Mouse (Mus musculus) liver, adult 2 months (tissue): ENCODE results near the gene Vps37b. TPM values are rescaled to one million over a fixed set of nuclear protein-coding genes. Genes with fewer than 3 reads are reported as not detected.

Source experiments
- DNase-seq: peaks from one replicate; pipeline ENCODE4 v3.0.0-alpha.2; 2011; ENCODE audit warnings: low read depth, low spot score; ENCODE audit errors: extremely low read depth
- H3K27ac ChIP-seq: fragments of 200-500 bp; replicated peaks from 2 replicates; pipeline ENCODE4 v1.5.1; 2012; ENCODE audit warnings: low read depth, mild to moderate bottlenecking, control low read depth, inconsistent platforms, low read length; ENCODE audit not compliant: insufficient read depth
- H3K27me3 ChIP-seq: fragments of 200-500 bp; 2 replicates; pipeline ENCODE4 v1.6.1; 2012; ENCODE audit warnings: mild to moderate bottlenecking, moderate library complexity, low read length, inconsistent platforms; ENCODE audit not compliant: control insufficient read depth, insufficient read depth
- H3K36me3 ChIP-seq: fragments of 200-500 bp; 2 replicates; pipeline ENCODE4 v1.6.1; 2012; ENCODE audit warnings: low read length, inconsistent platforms; ENCODE audit not compliant: control insufficient read depth, insufficient read depth
- H3K4me1 ChIP-seq: fragments of 200-500 bp; 2 replicates; pipeline ENCODE4 v1.6.1; 2011; ENCODE audit warnings: low read length; ENCODE audit not compliant: control insufficient read depth, insufficient read depth
- H3K4me3 ChIP-seq: fragments of 200-500 bp; 2 replicates; pipeline ENCODE4 v1.5.1; 2011; ENCODE audit warnings: low read depth, mild to moderate bottlenecking, control low read depth, low read length, moderate library complexity; ENCODE audit not compliant: insufficient read depth
- H3K79me2 ChIP-seq: fragments of 200-500 bp; 2 replicates; pipeline ENCODE4 v1.6.1; 2012; ENCODE audit warnings: inconsistent platforms, mild to moderate bottlenecking, low read length, moderate library complexity; ENCODE audit not compliant: control insufficient read depth, insufficient read depth
- H3K9ac ChIP-seq: fragments of 200-500 bp; 2 replicates; pipeline ENCODE4 v1.6.1; 2012; ENCODE audit warnings: low read depth, mild to moderate bottlenecking, control low read depth, inconsistent platforms, low read length
- CTCF ChIP-seq: fragments of 200-500 bp; IDR thresholded peaks from 2 replicates; pipeline ENCODE4 v1.5.1; 2011; ENCODE audit warnings: low read depth, low read length, control low read depth
- POLR2A ChIP-seq: fragments of 200-500 bp; IDR thresholded peaks from 2 replicates; pipeline ENCODE4 v1.6.1; 2011; ENCODE audit warnings: low read length, control low read depth; ENCODE audit not compliant: insufficient read depth; ENCODE audit errors: extremely low read depth
- WGBS: fragments of 180-500 bp; shearing (Covaris S2); methylation state at CpG from one replicate; pipeline ENCODE4 v1.1.7; 2018; 5-methylcytosine and 5-hydroxymethylcytosine counted together
- polyA plus RNA-seq: library from polyadenylated mRNA; depleted of rRNA; stranded (reverse); fragments of >200 nt; gene quantifications from 2 replicates; pipeline ENCODE4 v1.2.3, GENCODE M21; 2012
- total RNA-seq: library from RNA; depleted of rRNA; stranded (reverse); fragments of >200 nt; gene quantifications from 2 replicates; pipeline ENCODE4 v1.2.3, GENCODE M21; 2014

Gene Vps37b
- total and polyA plus RNA-seq, 2 experiments: 4.4 to 31.4 TPM

DNA sequence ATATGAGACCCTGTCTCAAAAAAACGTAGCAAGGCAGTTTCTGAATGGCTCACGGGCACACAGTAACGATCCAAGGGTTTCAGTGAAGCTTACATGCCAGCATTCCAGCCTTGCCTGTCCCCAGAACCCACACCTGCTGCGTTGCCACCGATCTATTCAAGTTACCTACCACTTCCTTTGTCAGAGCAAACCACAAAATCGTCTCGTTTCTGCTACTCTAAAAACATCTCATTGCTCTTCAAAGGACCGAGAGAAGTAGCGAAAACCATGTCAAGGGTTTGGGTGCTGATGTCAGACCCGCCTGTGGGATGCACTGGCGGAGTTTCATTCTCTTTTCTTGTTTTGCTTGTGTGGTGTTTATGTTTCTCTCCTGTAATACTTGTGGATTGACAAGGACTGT lies 2.4 kb upstream of the Vps37b start:
- Histone ChIP-seq H3K27ac (no peak overlapping the region), H3K36me3 (no peaks in the 10 kb centered on the region), H3K9ac (no peak overlapping the region), H3K27me3 (no peaks in the 10 kb centered on the region), H3K4me3 (no peak overlapping the region), H3K4me1 (peaks cover 12% of the 10 kb centered on the region), H3K79me2 (peaks cover 12% of the 10 kb centered on the region; the same call in 1 of the 2 replicates)
- no peak for TF ChIP-seq CTCF
- TF ChIP-seq POLR2A: no peak
- 82% methylated on average over 11 of the region's 11 CpGs for WGBS
- no peak for DNase-seq

DNA sequence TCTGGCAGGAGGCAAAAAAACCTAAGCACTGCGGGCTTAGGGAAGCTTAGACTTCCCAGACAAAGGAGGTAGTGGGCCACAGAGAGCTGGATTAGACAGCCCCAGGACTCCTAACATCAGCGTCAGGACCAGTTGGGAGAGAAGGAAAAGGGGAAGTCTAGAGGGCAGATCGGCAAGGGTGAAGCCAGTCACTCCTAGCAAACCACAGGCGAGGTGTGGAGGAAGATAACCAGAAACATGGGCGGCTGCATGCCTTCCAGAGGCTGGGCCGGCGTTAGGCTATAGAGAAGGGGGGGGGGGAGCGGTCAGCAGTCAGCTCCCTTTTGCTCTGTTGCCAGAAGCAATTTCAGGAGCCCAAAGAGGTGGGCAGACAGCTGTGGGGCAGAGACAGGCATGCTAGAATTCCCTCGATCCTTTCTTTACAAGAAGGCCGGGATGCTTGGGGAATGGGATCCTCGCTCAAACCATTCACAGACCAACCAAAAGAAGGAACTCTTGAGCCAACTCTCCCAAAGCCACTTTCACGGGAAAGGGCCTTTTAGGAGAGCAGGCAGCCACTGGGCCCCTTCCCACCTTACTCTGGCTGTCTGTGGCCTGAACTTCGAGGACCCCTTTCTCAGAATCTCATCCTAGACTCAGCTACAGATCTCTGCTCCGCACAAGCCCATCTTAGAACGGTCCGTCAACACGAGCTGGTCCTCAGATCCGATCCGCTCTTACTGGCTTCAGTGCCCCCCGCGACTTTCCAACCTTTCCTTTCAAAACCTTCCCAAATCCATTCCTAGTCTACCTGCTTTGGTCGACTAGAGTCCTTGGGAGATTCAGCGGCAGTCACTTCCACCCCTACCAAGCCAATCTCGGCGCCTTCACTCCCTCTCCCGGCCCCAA lies 758 bp downstream of the Vps37b start:
- Histone ChIP-seq H3K79me2 (peaks cover 28% of the 10 kb centered on the region; the same call in 1 of the 2 replicates), H3K9ac (peak overlapping the region; percentile 99), H3K27ac (peak overlapping the region; percentile 90), H3K4me3 (peak overlapping the region; percentile 98), H3K36me3 (no peaks in the 10 kb centered on the region), H3K27me3 (no peaks in the 10 kb centered on the region), H3K4me1 (peaks cover 39% of the 10 kb centered on the region)
- WGBS: under 1% methylated on average over 26 of the region's 26 CpGs
- TF ChIP-seq CTCF (no peak), POLR2A (no peak)
- DNase-seq: no peak

GRCm38 (mm10) chr5:124030386-124031067 lies 1.5 kb downstream of the Vps37b start:
- H3K9ac ChIP-seq: peak overlapping the region; percentile 99
- peaks cover 28% of the 10 kb centered on the region; the same call in 1 of the 2 replicates for H3K79me2 ChIP-seq
- no peak for TF ChIP-seq POLR2A
- no peak for TF ChIP-seq CTCF
- peaks cover 42% of the 10 kb centered on the region for H3K4me1 ChIP-seq
- H3K27ac ChIP-seq: peak overlapping the region; percentile 90
- no peaks in the 10 kb centered on the region for H3K27me3 ChIP-seq
- 19% methylated on average over 12 of the region's 12 CpGs for WGBS
- peak overlapping the region; percentile 0; the same call in 1 of the 2 replicates for H3K4me3 ChIP-seq
- H3K36me3 ChIP-seq: no peaks in the 10 kb centered on the region
- no peak for DNase-seq

DNA sequence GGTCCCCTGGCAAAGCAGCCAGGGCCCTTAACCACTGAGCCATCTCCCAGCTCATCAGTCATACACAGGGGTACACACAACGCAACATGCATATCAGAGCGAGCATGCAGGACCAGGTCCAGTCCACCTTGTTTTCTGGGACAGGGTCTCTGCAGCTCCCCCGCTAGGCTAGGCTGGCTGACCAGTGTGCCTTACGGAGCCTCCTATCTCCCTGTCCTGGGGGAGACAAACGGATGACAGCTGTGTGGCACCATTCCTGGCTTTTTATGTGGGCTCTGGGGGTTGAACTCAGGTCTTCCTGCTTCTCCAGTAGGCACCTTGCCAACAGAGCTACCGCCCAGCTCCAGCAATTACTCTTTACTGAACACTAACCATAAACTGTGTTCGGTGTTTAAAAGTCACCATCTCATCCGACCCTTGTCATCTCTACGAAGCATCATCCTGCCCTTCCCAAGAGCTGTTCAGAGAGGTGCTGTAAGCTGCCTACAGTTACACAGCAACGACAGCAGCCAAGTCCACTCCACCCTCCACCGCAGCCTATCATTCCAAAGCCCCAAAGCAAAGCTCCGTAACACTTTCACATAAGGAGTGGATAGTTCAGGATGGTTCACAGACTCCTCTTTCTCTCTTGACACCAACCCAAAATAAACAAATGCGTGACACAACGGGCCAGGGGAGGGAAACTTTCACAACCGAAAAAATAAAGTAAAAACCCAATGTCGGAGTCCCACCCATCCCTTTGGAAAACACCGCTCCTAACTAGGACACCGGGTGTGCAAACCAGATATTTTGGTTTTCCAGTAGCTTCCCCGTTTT lies 2.6 kb downstream of the Vps37b start:
- Histone ChIP-seq H3K4me3 (no peak overlapping the region; the same call in 1 of the 2 replicates), H3K27ac (peak overlapping the region; percentile 81), H3K36me3 (no peaks in the 10 kb centered on the region), H3K79me2 (peaks cover 34% of the 10 kb centered on the region; the same call in 1 of the 2 replicates), H3K9ac (peak overlapping the region; percentile 38), H3K4me1 (peaks cover 51% of the 10 kb centered on the region), H3K27me3 (no peaks in the 10 kb centered on the region)
- TF ChIP-seq POLR2A (no peak), CTCF (no peak)
- 27% methylated on average over 19 of the region's 19 CpGs for WGBS
- DNase-seq: peak; percentile 87

DNA sequence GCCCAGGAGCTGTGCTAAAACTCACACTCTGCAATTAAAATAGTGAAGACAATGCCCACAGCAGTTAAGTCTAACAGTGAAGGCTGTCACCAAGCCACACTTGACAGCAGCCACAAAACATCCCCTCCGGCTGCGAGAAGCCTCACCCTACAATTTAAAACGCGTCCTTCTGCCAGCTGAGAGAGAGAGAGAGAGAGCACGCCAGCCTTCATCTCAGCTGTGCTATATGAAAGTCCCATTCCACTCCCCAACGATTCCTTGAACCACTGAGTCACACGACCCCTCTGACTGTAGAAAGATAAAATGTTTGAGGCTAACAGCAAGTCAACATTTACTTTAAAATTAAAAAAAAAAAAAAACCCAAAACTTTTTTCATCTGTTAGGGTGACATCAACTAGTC lies 3.4 kb downstream of the Vps37b start:
- Histone ChIP-seq H3K36me3 (no peaks in the 10 kb centered on the region), H3K27ac (no peak overlapping the region), H3K9ac (no peak overlapping the region), H3K4me1 (peaks cover 51% of the 10 kb centered on the region), H3K27me3 (no peaks in the 10 kb centered on the region), H3K4me3 (no peak overlapping the region), H3K79me2 (peaks cover 41% of the 10 kb centered on the region; the same call in 1 of the 2 replicates)
- TF ChIP-seq POLR2A (no peak), CTCF (no peak)
- DNase-seq: no peak
- 67% methylated on average over 7 of the region's 7 CpGs for WGBS
